Mouse (Mus musculus) heart, embryonic 14.5 days (tissue): Measurements from ENCODE around the gene Gm10118. TPM values are rescaled to one million over a fixed set of nuclear protein-coding genes. Genes with fewer than 3 reads are reported as not detected.

Experiments
- ATAC-seq: fragments of 200-750 bp; cut with Nextera tagmentation; 2 replicates; pipeline ENCODE4 v1.8.0; 2017; ENCODE audit warnings: low read depth, moderate TSS enrichment; ENCODE audit not compliant: insufficient number of reproducible peaks, insufficient read depth, low FRiP score
- H3K27ac ChIP-seq, 2 experiments: fragments of 200-500 bp in 1 of 2; fragments of 300-500 bp in 1 of 2; sonication (generic) in 1 of 2; replicated peaks in 1 of 2; 2 replicates each; pipeline ENCODE4 v1.5.1; 2012 to 2014; ENCODE audit warnings: low read depth in 2 of 2, low read length in 2 of 2, control low read depth in 1 of 2, mild to moderate bottlenecking in 1 of 2, mixed read lengths in 1 of 2; ENCODE audit not compliant: control insufficient read depth in 1 of 2, insufficient read depth in 1 of 2
- H3K27me3 ChIP-seq: fragments of 300-500 bp; sonication (generic); 2 replicates; pipeline ENCODE4 v1.6.1; 2014; ENCODE audit warnings: mild to moderate bottlenecking, low read length, control low read depth; ENCODE audit not compliant: control insufficient read depth, insufficient read depth
- H3K36me3 ChIP-seq: fragments of 300-500 bp; sonication (generic); 2 replicates; pipeline ENCODE4 v1.6.1; 2014; ENCODE audit warnings: mild to moderate bottlenecking, control low read depth, low read length, mixed read lengths; ENCODE audit not compliant: control insufficient read depth, insufficient read depth
- H3K4me1 ChIP-seq, 2 experiments: fragments of 200-500 bp in 1 of 2; fragments of 300-500 bp in 1 of 2; sonication (generic) in 1 of 2; 2 replicates each; pipeline ENCODE4 v1.6.1; 2012 to 2014; ENCODE audit warnings: low read length in 2 of 2, control low read depth in 1 of 2, mixed read lengths in 1 of 2; ENCODE audit not compliant: control insufficient read depth in 2 of 2, insufficient read depth in 2 of 2
- H3K4me2 ChIP-seq: fragments of 300-500 bp; sonication (generic); 2 replicates; pipeline ENCODE4 v1.6.1; 2014; ENCODE audit warnings: mild to moderate bottlenecking, low read length
- H3K4me3 ChIP-seq, 2 experiments: fragments of 200-500 bp in 1 of 2; fragments of 300-500 bp in 1 of 2; sonication (generic) in 1 of 2; 2 replicates each; pipeline ENCODE4 v1.5.1; 2012 to 2014; ENCODE audit warnings: low read length in 2 of 2, mild to moderate bottlenecking in 2 of 2, control low read depth in 1 of 2, low read depth in 1 of 2, moderate library complexity in 1 of 2; ENCODE audit not compliant: control insufficient read depth in 1 of 2, insufficient read depth in 1 of 2
- H3K9ac ChIP-seq: fragments of 300-500 bp; sonication (generic); 2 replicates; pipeline ENCODE4 v1.6.1; 2014; ENCODE audit warnings: mild to moderate bottlenecking, low read length
- H3K9me3 ChIP-seq: fragments of 300-500 bp; sonication (generic); 2 replicates; pipeline ENCODE4 v1.6.1; 2016; ENCODE audit warnings: low read length, control low read depth; ENCODE audit not compliant: control insufficient read depth
- WGBS: fragments of 180-500 bp; shearing (Covaris S2); extraction: QIAGEN DNeasy Blood & Tissue Kit; methylation state at CpG from one replicate; pipeline ENCODE4 v1.1.7; 2014; 5-methylcytosine and 5-hydroxymethylcytosine counted together
- polyA plus RNA-seq: library from polyadenylated mRNA; unstranded; fragments of >200 nt; fragmentation: Nextera tagmentation; extraction: Ambion mirVana; gene quantifications from 2 replicates; pipeline ENCODE4 v1.2.1, GENCODE M21; 2014

Gm10118 gene
- 5.1 and 6.5 TPM in 2 replicates for polyA plus RNA-seq

- Histone ChIP-seq H3K27me3 (no peaks in the 10 kb centered on the region), H3K9me3 (no peaks in the 10 kb centered on the region), H3K27ac (no peak within 1 kb of the TSS), H3K36me3 (no peaks in the 10 kb centered on the region), H3K4me2 (no peak within 1 kb of the TSS), H3K4me3 (no peak within 1 kb of the TSS), H3K4me1 (no peaks in the 10 kb centered on the region), H3K9ac (no peak within 1 kb of the TSS)
- ATAC-seq = no peak
Observed at GRCm38 (mm10) chr10:63927334-63927733, at the start of gene Gm10118. Gene Gm10118, minus strand, starts transcription at chr10:63927434.

- H3K9me3 ChIP-seq = no peaks in the 10 kb centered on the region
- H3K4me3 ChIP-seq = no peak overlapping the region
- no peak for ATAC-seq
- no peaks in the 10 kb centered on the region for H3K27me3 ChIP-seq
- no peak overlapping the region for H3K27ac ChIP-seq
- no peaks in the 10 kb centered on the region for H3K36me3 ChIP-seq
- H3K4me1 ChIP-seq = no peaks in the 10 kb centered on the region
- no peak overlapping the region for H3K4me2 ChIP-seq
- no peak overlapping the region for H3K9ac ChIP-seq
- 63% methylated on average over 2 of the region's 2 CpGs for WGBS
Observed at GRCm38 (mm10) chr10:63972300-63972699, 45.1 kb upstream of the Gm10118 start.

GRCm38 (mm10) chr10:63954308-63954930 lies 27.2 kb upstream of the Gm10118 start:
- peak; percentile 50; the same call in 1 of the 2 replicates for ATAC-seq
- no peak overlapping the region for H3K9ac ChIP-seq
- H3K27me3 ChIP-seq = no peaks in the 10 kb centered on the region
- peaks cover 7 to 32% of the 10 kb centered on the region in 2 experiments for H3K4me1 ChIP-seq
- H3K27ac ChIP-seq = peak overlapping the region in 1 of 2 experiments; percentile 55; a peak in 2 of 4 replicates
- H3K9me3 ChIP-seq = no peaks in the 10 kb centered on the region
- WGBS = 5% methylated on average over 6 of the region's 7 CpGs
- no peak overlapping the region for H3K4me2 ChIP-seq
- H3K4me3 ChIP-seq = no peak overlapping the region
- H3K36me3 ChIP-seq = no peaks in the 10 kb centered on the region

- no peak for ATAC-seq
- WGBS = 40% methylated on average over 1 of the region's 1 CpGs
Observed at GRCm38 (mm10) chr10:63951481-63951880, 24.2 kb upstream of the Gm10118 start.

GRCm38 (mm10) chr10:63950867-63951266 lies 23.6 kb upstream of the Gm10118 start:
- Histone ChIP-seq H3K27ac (peak overlapping the region; percentile 20 to 68), H3K4me3 (no peak overlapping the region), H3K4me2 (peak overlapping the region; percentile 25), H3K9ac (0 out of 2 replicates have a peak overlapping the region, but pooled peaks have one; percentile 21), H3K36me3 (no peaks in the 10 kb centered on the region), H3K9me3 (no peaks in the 10 kb centered on the region), H3K27me3 (no peaks in the 10 kb centered on the region), H3K4me1 (peaks cover 7 to 32% of the 10 kb centered on the region in 2 experiments)
- 20% methylated on average over 8 of the region's 8 CpGs for WGBS
- no peak for ATAC-seq

More at GRCm38 (mm10) chr10:63951481-63951880, 24.2 kb upstream of the Gm10118 start:
- peaks cover 7 to 32% of the 10 kb centered on the region in 2 experiments for H3K4me1 ChIP-seq
- H3K4me2 ChIP-seq = peak overlapping the region; percentile 25; the same call in 1 of the 2 replicates
- no peaks in the 10 kb centered on the region for H3K27me3 ChIP-seq
- H3K4me3 ChIP-seq = no peak overlapping the region
- no peaks in the 10 kb centered on the region for H3K9me3 ChIP-seq
- no peak overlapping the region for H3K9ac ChIP-seq
- no peak overlapping the region for H3K27ac ChIP-seq
- H3K36me3 ChIP-seq = no peaks in the 10 kb centered on the region

GRCm38 (mm10) chr10:63947266-63947665 lies 20.0 kb upstream of the Gm10118 start:
- no peaks in the 10 kb centered on the region for H3K36me3 ChIP-seq
- 77% methylated on average over 4 of the region's 4 CpGs for WGBS
- ATAC-seq = no peak

GRCm38 (mm10) chr10:63945534-63945933 lies 18.3 kb upstream of the Gm10118 start:
- no peaks in the 10 kb centered on the region for H3K27me3 ChIP-seq
- ATAC-seq = no peak
- WGBS = 92% methylated on average over 3 of the region's 3 CpGs
- no peak overlapping the region for H3K4me2 ChIP-seq
- no peak overlapping the region for H3K4me3 ChIP-seq
- H3K9me3 ChIP-seq = no peaks in the 10 kb centered on the region
- no peaks in the 10 kb centered on the region for H3K36me3 ChIP-seq
- peaks cover 0 to 9% of the 10 kb centered on the region in 2 experiments; a peak in 2 of 4 replicates for H3K4me1 ChIP-seq
- H3K9ac ChIP-seq = no peak overlapping the region
- H3K27ac ChIP-seq = no peak overlapping the region

More at GRCm38 (mm10) chr10:63947266-63947665, 20.0 kb upstream of the Gm10118 start:
- H3K4me1 ChIP-seq = peaks cover 5 to 25% of the 10 kb centered on the region in 2 experiments
- H3K4me2 ChIP-seq = no peak overlapping the region
- no peak overlapping the region for H3K4me3 ChIP-seq
- H3K9ac ChIP-seq = no peak overlapping the region
- H3K27me3 ChIP-seq = no peaks in the 10 kb centered on the region
- H3K27ac ChIP-seq = no peak overlapping the region
- H3K9me3 ChIP-seq = no peaks in the 10 kb centered on the region
